Comparison of ENCODE assay signal across 9 mouse cellular contexts in genomic region chr6:23472686-23473085, GRCm38 (mm10).
DNase-seq lines count a peak whose midpoint lies in the region; ATAC-seq lines count a peak whose summit lies in the region.
"Had no signal": no experiment of that assay in that cellular context is flagged by ENCODE, and none has a peak within 500 bp of the region (broad histone marks: within the 10 kb centered on the region; RNA-seq: fewer than 3 reads in every experiment).

No protein-coding gene starts in this region.

- H3K36me3 ChIP-seq in hindbrain, embryonic 11.5 days (ENCODE audit: control insufficient read depth, insufficient read depth, low read length) = no peaks in the 10 kb centered on the region
- H3K36me3 ChIP-seq in hindbrain, embryonic 13.5 days = no peaks in the 10 kb centered on the region
- no peaks in the 10 kb centered on the region for H3K36me3 ChIP-seq in hindbrain, embryonic 14.5 days (replicated peaks; ENCODE audit: control insufficient read depth, insufficient read depth)
- H3K36me3 ChIP-seq: heart, embryonic 15.5 days had no signal

- no peak overlapping the region for H3K4me3 ChIP-seq in hindbrain, embryonic 11.5 days (ENCODE audit: low read depth, low read length)
- no peak overlapping the region for H3K4me3 ChIP-seq in hindbrain, embryonic 13.5 days
- H3K4me3 ChIP-seq in hindbrain, embryonic 14.5 days (replicated peaks; ENCODE audit: low read length) = no peak overlapping the region
- H3K4me3 ChIP-seq: heart, embryonic 15.5 days had no signal

- H3K4me2 ChIP-seq in hindbrain, embryonic 11.5 days (replicated peaks; ENCODE audit: low read depth, low read length) = no peak overlapping the region
- no peak overlapping the region for H3K4me2 ChIP-seq in hindbrain, embryonic 13.5 days
- H3K4me2 ChIP-seq in hindbrain, embryonic 14.5 days (replicated peaks) = no peak overlapping the region
- H3K4me2 ChIP-seq: heart, embryonic 15.5 days had no signal

- ATAC-seq in hindbrain, embryonic 11.5 days (ENCODE audit: low FRiP score) = no peak
- ATAC-seq in hindbrain, embryonic 13.5 days (ENCODE audit: low FRiP score) = no peak
- ATAC-seq in cerebellum, adult (ENCODE audit: insufficient number of reproducible peaks, low FRiP score, low TSS enrichment) = peak; percentile 76
- ATAC-seq in hindbrain, embryonic 14.5 days (ENCODE audit: low FRiP score) = peak; percentile 46; the same call in 1 of the 2 replicates
- ATAC-seq in inflammation-experienced regulatory T-cells, adult 6 months = no peak
- ATAC-seq in megakaryocyte-erythroid progenitor cell, adult 5-6 weeks (replicated peaks; ENCODE audit: low FRiP score, low TSS enrichment, poor library complexity, severe bottlenecking) = no peak

- no peaks in the 10 kb centered on the region for H3K9me3 ChIP-seq in hindbrain, embryonic 11.5 days (ENCODE audit: control insufficient read depth, low read length)
- H3K9me3 ChIP-seq in hindbrain, embryonic 13.5 days = no peaks in the 10 kb centered on the region
- no peaks in the 10 kb centered on the region for H3K9me3 ChIP-seq in hindbrain, embryonic 14.5 days (ENCODE audit: control insufficient read depth, low read length)
- H3K9me3 ChIP-seq: heart, embryonic 15.5 days had no signal

- H3K9ac ChIP-seq in hindbrain, embryonic 11.5 days (ENCODE audit: low read depth, low read length) = no peak overlapping the region
- H3K9ac ChIP-seq in hindbrain, embryonic 13.5 days = no peak overlapping the region
- H3K9ac ChIP-seq in hindbrain, embryonic 14.5 days = no peak overlapping the region
- H3K9ac ChIP-seq: heart, embryonic 15.5 days had no signal

- H3K27me3 ChIP-seq in hindbrain, embryonic 11.5 days (ENCODE audit: control insufficient read depth, insufficient read depth, low read length) = no peaks in the 10 kb centered on the region
- no peaks in the 10 kb centered on the region for H3K27me3 ChIP-seq in hindbrain, embryonic 13.5 days
- no peaks in the 10 kb centered on the region for H3K27me3 ChIP-seq in hindbrain, embryonic 14.5 days (ENCODE audit: control insufficient read depth, insufficient read depth, low read length)
- H3K27me3 ChIP-seq: heart, embryonic 15.5 days had no signal

- WGBS in hindbrain, embryonic 11.5 days = 70% methylated on average over 2 of the region's 2 CpGs
- 65% methylated on average over 2 of the region's 2 CpGs for WGBS in hindbrain, embryonic 13.5 days
- WGBS in hindbrain, embryonic 14.5 days = 67% methylated on average over 2 of the region's 2 CpGs

- peak; percentile 24 for DNase-seq in hindbrain, embryonic 11.5 days (ENCODE audit: low spot score)
- DNase-seq in 3T3-L1 (ENCODE audit: low read depth, low spot score) = peak; percentile 31
- no peak for DNase-seq in hindbrain, embryonic 14.5 days (ENCODE audit: low spot score)
- DNase-seq in spleen, postnatal 10 days (ENCODE audit: low spot score in 2 of 2) = no peak

- H3K27ac ChIP-seq in hindbrain, embryonic 11.5 days (ENCODE audit: low read depth, low read length) = no peak overlapping the region
- no peak overlapping the region for H3K27ac ChIP-seq in hindbrain, embryonic 13.5 days
- no peak overlapping the region for H3K27ac ChIP-seq in hindbrain, embryonic 14.5 days
- H3K27ac ChIP-seq: heart, embryonic 15.5 days had no signal

- no peaks in the 10 kb centered on the region for H3K4me1 ChIP-seq in hindbrain, embryonic 11.5 days (replicated peaks; ENCODE audit: control insufficient read depth, insufficient read depth, low read length)
- no peaks in the 10 kb centered on the region for H3K4me1 ChIP-seq in hindbrain, embryonic 13.5 days (replicated peaks)
- no peaks in the 10 kb centered on the region for H3K4me1 ChIP-seq in hindbrain, embryonic 14.5 days (replicated peaks; ENCODE audit: control insufficient read depth, insufficient read depth, low read length)
- H3K4me1 ChIP-seq: heart, embryonic 15.5 days had no signal

Comparison
In these comparisons a context has a peak if more than half of its experiments do, and no peak if none do; other contexts are left out.
1. ATAC-seq: peak in cerebellum, adult (single experiment) and hindbrain, embryonic 14.5 days (single experiment); none in hindbrain, embryonic 11.5 days (single experiment), hindbrain, embryonic 13.5 days (single experiment), inflammation-experienced regulatory T-cells, adult 6 months (single experiment) and megakaryocyte-erythroid progenitor cell, adult 5-6 weeks (single experiment).
2. DNase-seq: peak in hindbrain, embryonic 11.5 days (single experiment) and 3T3-L1 (single experiment); none in hindbrain, embryonic 14.5 days (single experiment) and spleen, postnatal 10 days (0 of 2).